Mouse (Mus musculus): Measurements from ENCODE around the gene Rprm. TPM values are rescaled to one million over a fixed set of nuclear protein-coding genes. Genes with fewer than 3 reads are reported as not detected.

Gene Rprm
- 10 to 100 TPM; 25.8 to 33.4 TPM for total RNA-seq (2021)
- long read RNA-seq, experiment 1, transcript Rprm-201 (1 exons, 1,460 nt) = major isoform, 12 of 12 reads
- long read RNA-seq, experiment 1, partial matches to known transcripts = 0 of 12 reads
- long read RNA-seq, experiment 1, other reads (novel, unspliced or antisense) = 0 of 12 reads
- long read RNA-seq, experiment 2, transcript Rprm-201 (1 exons, 1,460 nt) = major isoform, 22 of 22 reads
- long read RNA-seq, experiment 2, partial matches to known transcripts = 0 of 22 reads
- long read RNA-seq, experiment 2, other reads (novel, unspliced or antisense) = 0 of 22 reads

- DNase-seq (ENCODE audit: low spot score in 2 of 2) = peak; percentile 90 to 93
Observed at GRCm38 (mm10) chr2:54085430-54086087, at the start of gene Rprm. TSS of gene Rprm (minus strand) at chr2:54085552.

DNA sequence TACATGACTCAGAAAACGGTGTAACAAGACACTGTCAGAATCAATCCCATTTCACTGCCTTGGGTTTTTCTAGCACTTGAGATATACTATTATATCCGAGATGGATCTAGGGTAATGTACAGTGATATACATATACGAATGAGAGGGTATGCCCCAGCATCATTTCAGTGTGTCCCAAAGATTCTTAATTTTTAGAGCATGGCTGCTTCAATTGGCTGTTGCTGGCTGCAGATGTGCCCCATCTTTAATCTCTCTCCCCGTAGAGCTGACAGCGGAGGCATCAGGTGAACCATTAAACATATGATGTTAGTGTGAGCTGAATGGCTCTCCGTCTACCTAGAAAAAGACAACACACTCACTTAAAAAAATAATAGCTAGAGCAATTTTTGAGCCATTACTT, 34.0 kb upstream of the Rprm start:
- no peak for DNase-seq (ENCODE audit: low spot score in 2 of 2)

GRCm38 (mm10) chr2:54118881-54119280, 33.5 kb upstream of the Rprm start:
- DNase-seq (ENCODE audit: low spot score in 2 of 2) = peak; percentile 5 to 74

- no peak for DNase-seq (ENCODE audit: low spot score in 2 of 2)
Observed at GRCm38 (mm10) chr2:54111294-54111693, 25.9 kb upstream of the Rprm start.

GRCm38 (mm10) chr2:54106232-54106726, 20.9 kb upstream of the Rprm start:
- no peak for DNase-seq (ENCODE audit: low spot score in 2 of 2)

DNA sequence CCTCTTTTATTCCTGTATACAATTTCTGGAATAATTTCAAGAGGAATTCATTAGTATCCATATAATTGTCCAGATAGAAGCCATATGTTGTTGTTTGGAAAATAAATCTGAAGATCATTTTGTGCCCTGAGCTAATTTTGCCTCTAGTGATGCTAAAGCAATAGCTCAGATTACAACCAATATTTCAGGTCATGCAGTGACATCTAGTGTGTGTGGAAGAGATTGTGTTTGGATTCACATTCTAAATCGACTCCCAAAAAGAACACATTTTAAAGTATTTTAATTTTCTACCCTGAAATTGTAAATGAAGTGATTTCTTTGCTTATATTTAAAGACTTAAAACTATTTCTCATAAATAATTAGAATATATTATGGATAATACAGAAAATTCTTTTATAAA, 14.6 kb upstream of the Rprm start:
- DNase-seq (ENCODE audit: low spot score in 2 of 2) = no peak

DNA sequence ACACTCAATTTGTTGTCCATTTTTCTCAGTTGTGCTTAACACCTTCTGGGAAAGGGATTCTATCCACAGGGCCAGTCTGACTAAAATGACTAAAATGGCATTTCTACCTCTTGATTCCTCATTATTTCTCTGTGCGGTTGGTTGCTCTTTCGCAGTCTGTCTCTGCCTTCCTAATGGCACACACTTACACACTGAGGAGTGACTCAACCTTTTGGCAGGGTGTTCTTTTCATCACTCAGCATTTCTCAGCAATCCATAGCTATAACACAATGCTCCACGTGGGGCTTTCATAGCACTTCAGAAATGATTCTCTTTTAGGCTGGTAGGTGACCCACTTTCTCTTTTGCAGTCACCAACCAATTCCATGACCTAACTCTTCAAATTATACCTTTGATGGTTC, 7.3 kb upstream of the Rprm start:
- no peak for DNase-seq (ENCODE audit: low spot score in 2 of 2)

DNA sequence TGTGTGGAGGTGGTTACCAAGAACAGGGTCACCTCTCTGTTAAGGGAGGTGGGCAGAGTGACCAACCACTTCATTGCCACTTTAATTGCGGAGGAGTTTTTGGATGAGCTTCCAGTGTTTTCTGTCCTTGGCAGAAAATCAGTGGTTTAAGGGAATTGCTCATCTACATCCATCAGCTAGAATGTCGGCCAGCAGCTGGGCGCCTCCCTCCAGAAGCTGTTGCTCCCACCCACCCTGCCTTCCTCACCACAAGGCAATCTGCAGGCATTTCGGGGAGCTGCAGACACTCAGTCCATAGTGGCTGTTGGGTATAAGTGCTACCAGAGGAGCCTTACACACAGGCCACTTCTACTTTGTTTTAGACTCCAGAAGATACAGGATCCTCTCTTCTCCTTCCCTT, 902 bp upstream of the Rprm start:
- peak in 1 of 2 experiments; percentile 12 for DNase-seq (ENCODE audit: low spot score in 2 of 2)

DNA sequence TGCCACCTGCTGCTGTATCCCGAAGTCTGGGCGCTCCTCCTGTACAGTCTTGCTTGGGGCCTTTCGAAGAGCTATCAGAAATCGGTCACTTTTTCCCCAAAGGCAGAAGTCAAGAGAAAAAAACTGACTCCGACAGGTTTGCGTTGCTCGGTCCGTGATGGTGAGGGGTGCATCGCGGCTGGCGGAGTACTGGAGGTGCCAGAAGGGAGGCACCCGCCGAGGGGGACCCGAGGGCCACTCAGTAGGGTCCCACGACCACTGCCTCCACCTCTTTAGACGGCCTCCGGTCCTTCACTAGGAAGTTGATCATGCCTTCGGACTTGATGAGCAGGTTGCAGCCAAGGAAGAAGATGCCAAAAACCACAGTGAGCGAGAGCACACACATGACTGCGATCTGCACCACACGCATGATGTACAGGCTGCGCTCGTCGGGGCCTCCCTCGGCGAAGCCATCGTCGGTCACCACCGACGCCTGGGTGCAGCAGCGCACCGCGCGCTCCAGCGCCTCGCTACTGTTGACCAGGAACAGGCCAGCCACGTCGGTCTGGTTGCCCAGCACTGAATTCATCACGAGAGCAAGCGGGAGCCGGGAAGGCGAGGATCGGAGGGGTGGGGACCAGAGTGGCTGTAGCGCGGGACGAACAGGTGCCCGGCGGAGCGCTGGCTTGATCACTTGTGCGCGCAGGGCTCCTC, 469 bp downstream of the Rprm start:
- DNase-seq (ENCODE audit: low spot score in 2 of 2) = peak in 1 of 2 experiments; percentile 4

DNA sequence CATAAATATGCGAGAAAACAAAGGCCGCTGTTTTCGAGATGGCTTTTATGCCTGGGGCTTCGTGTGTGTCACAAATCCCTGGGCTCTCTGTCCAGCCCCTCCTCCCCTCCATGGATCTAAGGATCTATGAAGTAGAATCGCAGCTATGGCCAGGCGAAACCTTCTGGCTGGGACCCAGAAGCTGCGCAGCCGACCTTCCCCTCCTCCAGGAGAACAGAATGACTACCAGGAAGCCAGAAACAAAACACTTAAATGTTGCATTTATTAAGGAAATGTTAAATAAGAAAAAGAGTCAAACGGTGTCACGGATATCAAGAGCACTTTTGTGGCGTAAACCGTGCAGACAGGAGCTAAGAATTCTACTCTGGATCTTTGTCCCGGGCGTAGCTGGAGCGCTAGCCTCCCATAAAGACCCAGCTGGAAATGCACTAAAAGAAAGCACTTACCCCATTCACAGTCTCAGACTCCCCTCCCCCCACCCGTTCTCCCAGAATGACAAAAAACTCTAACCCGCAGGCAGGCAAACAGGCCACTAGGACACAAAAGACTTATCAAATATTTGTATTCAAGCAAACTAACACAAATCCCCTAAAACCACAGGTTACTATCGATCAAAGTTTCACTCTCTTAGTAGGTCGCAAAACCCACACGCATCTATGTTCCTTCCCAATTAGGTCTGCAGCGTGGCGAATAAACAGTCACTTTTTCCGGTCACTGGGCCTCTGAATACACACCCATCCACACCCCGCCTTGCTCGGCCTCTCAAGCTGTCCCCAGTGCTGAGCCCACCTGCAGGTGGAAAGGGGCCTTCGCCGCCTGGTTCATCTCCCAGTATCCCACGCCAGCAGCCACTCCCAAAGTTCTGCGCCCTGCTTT, 1.3 kb downstream of the Rprm start:
- peak; percentile 6 to 18 for DNase-seq (ENCODE audit: low spot score in 2 of 2)

DNA sequence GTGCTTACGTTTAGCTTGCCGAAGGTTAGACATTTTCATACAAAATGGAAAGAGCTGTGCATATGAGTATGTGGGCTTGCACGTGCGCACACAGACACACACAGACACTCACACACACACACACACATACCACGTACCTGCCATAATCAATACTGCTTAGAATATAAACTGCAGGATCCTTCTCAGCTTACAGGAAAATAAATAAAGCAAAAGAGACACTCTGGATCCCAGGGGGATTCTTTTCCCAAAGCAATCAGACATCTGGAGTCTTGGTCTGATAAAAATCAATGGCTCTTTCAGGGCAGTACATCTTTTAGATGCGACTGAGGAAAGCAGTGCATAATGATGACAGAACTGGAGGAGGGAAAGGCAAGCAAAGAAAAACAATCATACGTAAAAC, 6.4 kb downstream of the Rprm start:
- no peak for DNase-seq (ENCODE audit: low spot score in 2 of 2)

- DNase-seq (ENCODE audit: low spot score in 2 of 2) = no peak
Observed at GRCm38 (mm10) chr2:54071526-54071925, 13.8 kb downstream of the Rprm start.

GRCm38 (mm10) chr2:54062421-54062820, 22.9 kb downstream of the Rprm start:
- no peak for DNase-seq (ENCODE audit: low spot score in 2 of 2)

DNA sequence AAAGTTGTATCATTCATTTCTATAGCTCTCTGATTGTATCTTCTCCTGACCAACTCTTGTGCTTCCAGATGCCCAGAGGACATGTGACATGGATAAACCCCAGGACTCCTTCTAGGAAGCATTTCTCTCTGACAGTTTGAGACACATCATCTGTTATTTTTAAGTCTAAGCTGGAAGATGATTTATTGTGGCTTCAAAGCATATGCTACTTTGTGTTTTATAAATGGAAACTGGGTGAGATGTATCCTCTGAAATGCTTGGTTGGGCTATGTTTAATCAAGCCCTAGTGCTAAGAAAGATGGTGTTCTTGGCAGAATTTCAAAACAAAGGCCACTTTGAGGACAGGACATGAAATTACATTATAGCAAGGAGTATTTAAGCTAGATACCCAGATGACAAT, 24.3 kb downstream of the Rprm start:
- DNase-seq (ENCODE audit: low spot score in 2 of 2) = no peak

Measured in layer of hippocampus, postnatal 14 days (tissue).